Mouse (Mus musculus) ES-Bruce4 (cell line): ENCODE measurements around the gene 9130023H24Rik. TPM values are rescaled to one million over a fixed set of nuclear protein-coding genes. Genes with fewer than 3 reads are reported as not detected.

ENCODE experiments used
- H3K27ac ChIP-seq: 2 replicates; pipeline ENCODE4 v1.5.1; 2012; ENCODE audit warnings: low read length, inconsistent platforms; ENCODE audit not compliant: insufficient read depth
- H3K27me3 ChIP-seq: 2 replicates; pipeline ENCODE4 v1.6.1; 2012; ENCODE audit warnings: mild to moderate bottlenecking, low read length, inconsistent platforms; ENCODE audit not compliant: control insufficient read depth, poor library complexity, insufficient read depth, severe bottlenecking
- H3K36me3 ChIP-seq: 2 replicates; pipeline ENCODE4 v1.6.1; 2012; ENCODE audit warnings: inconsistent platforms, mild to moderate bottlenecking, low read length, moderate library complexity; ENCODE audit not compliant: control insufficient read depth, poor library complexity, insufficient read depth, severe bottlenecking
- H3K4me1 ChIP-seq: one replicate; pipeline ENCODE4 v1.8.1; 2011; ENCODE audit warnings: low read length; ENCODE audit not compliant: control insufficient read depth, insufficient read depth
- H3K4me3 ChIP-seq: 2 replicates; pipeline ENCODE4 v1.5.1; 2011; ENCODE audit warnings: low read depth, mild to moderate bottlenecking, low read length
- H3K9ac ChIP-seq: 2 replicates; pipeline ENCODE4 v1.6.1; 2012; ENCODE audit warnings: low read depth, mild to moderate bottlenecking, inconsistent platforms; ENCODE audit not compliant: poor library complexity, severe bottlenecking
- H3K9me3 ChIP-seq: replicated peaks from 2 replicates; pipeline ENCODE4 v1.6.1; 2012; ENCODE audit warnings: mild to moderate bottlenecking, low read length, inconsistent platforms; ENCODE audit not compliant: control insufficient read depth, poor library complexity, insufficient read depth, severe bottlenecking
- CTCF ChIP-seq: IDR thresholded peaks from one replicate; pipeline ENCODE4 v1.8.1; 2011; ENCODE audit warnings: low read depth, low read length
- EP300 ChIP-seq: IDR thresholded peaks from 2 replicates; pipeline ENCODE4 v1.6.1; 2011; ENCODE audit warnings: low read depth, low read length; ENCODE audit not compliant: insufficient read depth
- POLR2A ChIP-seq: IDR thresholded peaks from one replicate; pipeline ENCODE4 v1.8.1; 2011; ENCODE audit warnings: low read length; ENCODE audit not compliant: insufficient read depth
- polyA plus RNA-seq: library from polyadenylated mRNA; stranded (reverse); fragments of >200 nt; gene quantifications from 2 replicates; pipeline ENCODE4 v1.2.4, GENCODE M21; 2011; ENCODE audit warnings: low read depth; ENCODE audit not compliant: missing spikeins, insufficient read depth, insufficient read length

9130023H24Rik gene
- polyA plus RNA-seq, 1 experiment = 1.3 TPM

- no peak overlapping the region for H3K4me3 ChIP-seq
- no peaks in the 10 kb centered on the region for H3K9me3 ChIP-seq
- no peaks in the 10 kb centered on the region for H3K27me3 ChIP-seq
- H3K4me1 ChIP-seq = no peaks in the 10 kb centered on the region
- no peak for TF ChIP-seq CTCF
- H3K9ac ChIP-seq = no peak overlapping the region
- H3K27ac ChIP-seq = no peak overlapping the region
- no peaks in the 10 kb centered on the region for H3K36me3 ChIP-seq
Measured at GRCm38 (mm10) chr7:128203071-128203470, 34.8 kb downstream of the 9130023H24Rik start.

- Histone ChIP-seq H3K27ac (no peak overlapping the region), H3K4me1 (no peaks in the 10 kb centered on the region), H3K27me3 (no peaks in the 10 kb centered on the region), H3K36me3 (no peaks in the 10 kb centered on the region), H3K4me3 (no peak overlapping the region), H3K9me3 (no peaks in the 10 kb centered on the region), H3K9ac (no peak overlapping the region)
- TF ChIP-seq POLR2A (no peak), CTCF (no peak), EP300 (no peak)
Measured at GRCm38 (mm10) chr7:128201607-128202006, 36.2 kb downstream of the 9130023H24Rik start.

Other genes with a start within 250 kb of the 9130023H24Rik start
- gene Pycard, start 244.2 kb downstream of the 9130023H24Rik start, polyA plus RNA-seq = 25.0 and 29.8 TPM in 2 replicates
- gene Trim72, start 234.1 kb downstream of the 9130023H24Rik start, polyA plus RNA-seq = 0.56 TPM in 1 of 2 replicates, not detected in the other
- gene Itgam, start 175.4 kb downstream of the 9130023H24Rik start, polyA plus RNA-seq = not detected in 2 replicates
- not detected in 2 replicates for gene Gm49368, start 175.3 kb downstream of the 9130023H24Rik start, polyA plus RNA-seq
- gene Itgax, start 108.5 kb downstream of the 9130023H24Rik start, polyA plus RNA-seq = not detected in 2 replicates
- not detected in 2 replicates for gene Itgad, start 83.7 kb downstream of the 9130023H24Rik start, polyA plus RNA-seq
- not detected in 2 replicates for gene Cox6a2, start 31.6 kb downstream of the 9130023H24Rik start, polyA plus RNA-seq
- 3.0 and 3.4 TPM in 2 replicates for gene Armc5, start 689 bp downstream of the 9130023H24Rik start, polyA plus RNA-seq
- 6.0 and 9.2 TPM in 2 replicates for gene Tgfb1i1, start 8.8 kb upstream of the 9130023H24Rik start, polyA plus RNA-seq
- gene Slc5a2, start 27.6 kb upstream of the 9130023H24Rik start, polyA plus RNA-seq = not detected in 2 replicates
- gene BC017158, start 60.1 kb upstream of the 9130023H24Rik start, polyA plus RNA-seq = 7.5 and 9.3 TPM in 2 replicates
- 6.0 and 6.3 TPM in 2 replicates for gene Rgs10, start 180.7 kb upstream of the 9130023H24Rik start, polyA plus RNA-seq
- 134 and 152 TPM in 2 replicates for gene Tial1, start 223.7 kb upstream of the 9130023H24Rik start, polyA plus RNA-seq